Mouse (Mus musculus) ES-E14 (cell line): ENCODE measurements at regions not wholly inside any gene's neighbourhood (a gene's known extent, or its start where the extent isn't known, plus 50 kb on each side); places are given as distances from the start of the nearest gene placed in this dataset.

Experiments used
- DNase-seq: peaks from one replicate; pipeline ENCODE4 v3.0.0-alpha.2; 2013; ENCODE audit warnings: low read depth, low spot score
- H3K27ac ChIP-seq: 2 replicates; pipeline ENCODE4 v1.5.1; 2012; ENCODE audit warnings: low read depth, mild to moderate bottlenecking, low read length, moderate library complexity, mixed read lengths; ENCODE audit not compliant: poor library complexity, insufficient read depth, severe bottlenecking
- H3K36me3 ChIP-seq: 2 replicates; pipeline ENCODE4 v1.6.1; 2012; ENCODE audit warnings: mild to moderate bottlenecking, low read length, moderate library complexity, mixed read lengths; ENCODE audit not compliant: control insufficient read depth, poor library complexity, insufficient read depth, severe bottlenecking
- H3K4me1 ChIP-seq, 2 experiments: fragments of 150-350 bp in 1 of 2; sonication (generic) in 1 of 2; 2 replicates each; pipeline ENCODE4 v1.6.1; 2012; ENCODE audit warnings: low read length in 2 of 2, mild to moderate bottlenecking in 1 of 2, mixed read lengths in 1 of 2; ENCODE audit not compliant: control insufficient read depth in 2 of 2, insufficient read depth in 2 of 2, poor library complexity in 1 of 2
- H3K4me3 ChIP-seq, 2 experiments: fragments of 150-350 bp in 1 of 2; sonication (generic) in 1 of 2; 2 replicates each; pipeline ENCODE4 v1.5.1; 2012; ENCODE audit warnings: low read length in 2 of 2, low read depth in 1 of 2, mild to moderate bottlenecking in 1 of 2, mixed read lengths in 1 of 2; ENCODE audit not compliant: insufficient read depth in 1 of 2, poor library complexity in 1 of 2, severe bottlenecking in 1 of 2
- H3K9ac ChIP-seq: 2 replicates; pipeline ENCODE4 v1.6.1; 2012; ENCODE audit warnings: low read depth, mild to moderate bottlenecking, low read length, mixed read lengths; ENCODE audit not compliant: poor library complexity, insufficient read depth, severe bottlenecking
- H3K9me3 ChIP-seq: fragments of 150-350 bp; sonication (generic); 2 replicates; pipeline ENCODE4 v1.6.1; 2012; ENCODE audit warnings: low read depth, mild to moderate bottlenecking, low read length; ENCODE audit not compliant: control insufficient read depth, insufficient read depth
- CHD2 ChIP-seq: IDR thresholded peaks from 2 replicates; pipeline ENCODE4 v1.6.1; 2014; ENCODE audit warnings: mild to moderate bottlenecking, low read depth, low read length, inconsistent platforms
- HCFC1 ChIP-seq: IDR thresholded peaks from 2 replicates; pipeline ENCODE4 v1.6.1; 2012; ENCODE audit warnings: low read length, inconsistent platforms, borderline replicate concordance; ENCODE audit not compliant: insufficient read depth
- MAFK ChIP-seq: IDR thresholded peaks from 2 replicates; pipeline ENCODE4 v1.6.1; 2014; ENCODE audit warnings: mild to moderate bottlenecking, low read depth, low read length, inconsistent platforms; ENCODE audit not compliant: insufficient read depth
- ZC3H11A ChIP-seq: IDR thresholded peaks from 2 replicates; pipeline ENCODE4 v1.6.1; 2012; ENCODE audit warnings: low read depth, mild to moderate bottlenecking, inconsistent platforms, low read length, borderline replicate concordance
- ZNF384 ChIP-seq: IDR thresholded peaks from 2 replicates; pipeline ENCODE4 v1.6.1; 2012; ENCODE audit warnings: low read depth, low read length, inconsistent platforms
- in situ Hi-C, 2 experiments: fragments of 600-800 bp; cut with MboI; formaldehyde crosslinking; loops; one replicate each; pipeline ENCODE4 v1.15.1; 2025; ENCODE audit warnings: low sequenced_read_pairs in 2 of 2, inconsistent platforms in 1 of 2; ENCODE audit not compliant: unreplicated experiment in 2 of 2

DNA sequence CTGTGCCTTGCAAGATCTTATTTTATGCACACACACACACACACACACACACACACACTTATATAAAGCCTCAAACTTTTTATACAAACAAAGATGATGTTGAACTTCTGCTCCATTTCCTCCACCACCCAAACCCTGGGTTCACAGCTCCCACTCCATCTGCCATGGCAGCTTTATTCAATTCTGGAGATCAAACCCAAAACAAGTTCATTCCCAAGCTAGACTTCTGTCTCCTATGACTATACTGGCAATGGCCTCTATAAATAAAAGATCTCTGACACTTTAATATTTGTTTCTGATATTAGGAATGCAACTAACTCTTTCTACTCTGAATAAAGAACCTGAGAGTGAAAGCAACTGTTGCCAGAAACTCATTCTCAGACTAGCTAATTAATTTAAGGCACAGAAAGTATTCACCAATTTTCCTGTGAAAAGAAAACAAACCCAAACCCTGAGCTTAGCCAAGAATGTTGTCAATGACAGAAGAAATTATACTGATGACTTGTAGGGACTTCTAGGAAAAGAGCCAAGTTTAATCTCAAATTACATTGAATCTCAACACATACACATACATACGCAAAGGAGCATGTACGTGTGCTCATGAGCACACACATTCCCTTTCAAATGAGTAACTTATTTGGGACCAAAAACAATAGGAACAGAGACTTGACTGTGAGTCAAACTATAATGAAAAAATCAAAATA lies 695.1 kb upstream of the 4930412O13Rik start:
- H3K9ac ChIP-seq, result no peak overlapping the region
- H3K27ac ChIP-seq, result no peak overlapping the region
- H3K4me1 ChIP-seq, result no peaks in the 10 kb centered on the region
- no peak for TF ChIP-seq ZNF384
- no peak for TF ChIP-seq MAFK
- TF ChIP-seq CHD2, result no peak
- TF ChIP-seq ZC3H11A, result no peak
- no peak for TF ChIP-seq HCFC1
- H3K9me3 ChIP-seq, result no peaks in the 10 kb centered on the region
- H3K4me3 ChIP-seq, result no peak overlapping the region
- DNase-seq, result no peak
- H3K36me3 ChIP-seq, result no peaks in the 10 kb centered on the region
- in situ Hi-C loops, result no loop called here

DNA sequence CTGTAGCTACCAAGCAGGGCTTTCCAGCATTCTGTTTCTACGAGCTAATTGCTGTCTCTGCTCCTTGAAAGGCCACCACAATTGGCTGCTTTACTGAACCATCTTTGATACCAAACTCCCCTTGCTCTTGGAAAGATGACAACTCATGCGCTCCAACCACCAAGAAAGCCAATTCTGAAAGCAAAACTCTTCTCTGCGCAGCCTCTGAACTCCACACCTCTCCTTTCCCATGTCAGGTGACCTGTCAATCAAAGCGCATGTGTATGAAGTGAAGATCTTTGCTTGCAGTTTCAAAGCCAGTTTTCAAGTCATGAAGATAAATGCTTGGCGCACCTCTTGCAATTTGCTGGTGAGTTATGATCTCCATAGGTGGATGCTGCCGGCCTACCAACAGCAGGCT lies 687.9 kb upstream of the 4930412O13Rik start:
- no peaks in the 10 kb centered on the region for H3K36me3 ChIP-seq
- in situ Hi-C loops, result no loop called here
- no peak overlapping the region for H3K27ac ChIP-seq
- no peaks in the 10 kb centered on the region for H3K9me3 ChIP-seq
- no peak overlapping the region for H3K9ac ChIP-seq
- no peaks in the 10 kb centered on the region for H3K4me1 ChIP-seq
- TF ChIP-seq ZNF384, result no peak
- TF ChIP-seq CHD2, result no peak
- no peak for TF ChIP-seq HCFC1
- no peak for TF ChIP-seq ZC3H11A
- H3K4me3 ChIP-seq, result no peak overlapping the region
- no peak for DNase-seq

DNA sequence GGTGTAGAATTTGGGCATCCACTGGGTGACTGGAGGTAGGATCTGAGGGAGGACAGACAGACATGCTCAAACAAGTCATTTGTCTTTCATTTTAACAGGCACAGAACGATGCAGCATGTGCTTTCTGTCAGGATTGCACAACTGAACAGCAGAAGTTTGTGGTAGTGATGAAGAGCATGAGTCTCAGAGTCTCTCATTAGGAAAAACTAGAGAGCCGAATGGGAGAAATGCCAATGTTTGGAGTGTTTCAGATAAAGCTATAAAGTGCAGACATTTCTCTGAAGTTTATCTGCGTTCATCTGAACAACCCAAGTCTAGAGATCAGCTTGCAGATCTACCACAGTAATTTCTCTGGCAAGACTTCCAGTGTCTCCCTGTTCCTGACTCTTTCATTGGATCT lies 684.0 kb upstream of the 4930412O13Rik start:
- no peak overlapping the region for H3K9ac ChIP-seq
- H3K4me1 ChIP-seq, result no peaks in the 10 kb centered on the region
- H3K9me3 ChIP-seq, result no peaks in the 10 kb centered on the region
- no peak for DNase-seq
- in situ Hi-C loops, result no loop called here
- no peaks in the 10 kb centered on the region for H3K36me3 ChIP-seq
- no peak for TF ChIP-seq ZC3H11A
- TF ChIP-seq MAFK, result no peak
- no peak for TF ChIP-seq HCFC1
- TF ChIP-seq CHD2, result no peak
- TF ChIP-seq ZNF384, result no peak
- H3K4me3 ChIP-seq, result no peak overlapping the region
- no peak overlapping the region for H3K27ac ChIP-seq

DNA sequence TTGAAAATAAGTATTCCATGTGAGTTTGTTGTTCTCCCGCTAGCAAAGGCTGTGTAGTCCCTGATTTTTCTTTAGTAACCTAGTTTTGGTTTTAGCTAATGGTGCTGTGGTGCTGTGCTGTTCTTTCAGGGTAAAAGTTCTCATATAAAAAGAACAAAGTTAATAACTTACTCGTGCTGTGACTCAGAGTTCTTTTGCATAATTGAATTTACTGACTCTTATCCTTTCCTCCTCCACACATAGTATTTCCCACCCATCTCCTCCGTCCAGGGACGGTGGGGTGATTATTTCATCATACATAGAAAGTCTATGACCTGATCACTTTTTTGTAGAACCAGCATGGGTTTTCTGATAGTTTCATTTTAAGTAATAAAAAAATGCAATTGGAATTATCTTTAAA lies 673.1 kb upstream of the 4930412O13Rik start:
- in situ Hi-C loops, result no loop called here

More for the DNA sequence above, 673.1 kb upstream of the 4930412O13Rik start:
- Histone ChIP-seq H3K4me3 (no peak overlapping the region), H3K36me3 (no peaks in the 10 kb centered on the region), H3K27ac (no peak overlapping the region), H3K4me1 (no peaks in the 10 kb centered on the region), H3K9ac (no peak overlapping the region), H3K9me3 (no peaks in the 10 kb centered on the region)
- TF ChIP-seq CHD2 (no peak), ZC3H11A (no peak), HCFC1 (no peak), MAFK (no peak), ZNF384 (no peak)
- no peak for DNase-seq
